In the genomic region with DNA sequence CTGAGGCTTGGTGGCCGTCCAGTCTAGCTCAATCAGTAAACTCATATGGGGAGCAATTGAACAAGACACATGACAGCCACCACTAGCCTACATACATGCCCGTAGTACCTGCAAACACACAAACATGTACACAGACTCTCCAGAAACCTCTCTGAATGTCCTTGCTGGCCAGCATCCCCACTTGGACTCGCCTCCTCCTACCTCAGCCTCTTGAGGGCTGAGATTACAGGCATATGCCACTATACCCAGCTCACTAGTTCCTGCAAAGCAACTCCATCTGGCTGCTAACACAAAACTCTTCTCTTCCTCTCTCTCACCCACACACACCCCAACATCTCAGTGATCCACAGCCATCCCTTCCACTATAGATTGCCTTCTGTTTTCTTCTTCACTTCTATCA, we compare ENCODE assay signal across 21 mouse cellular contexts. TPM values are rescaled to one million over a fixed set of nuclear protein-coding genes. Genes with fewer than 3 reads are reported as not detected.
DNase-seq lines count a peak whose midpoint lies in the region; ATAC-seq and TF ChIP-seq lines count a peak whose summit lies in the region.
"Had no signal": no experiment of that assay in that cellular context is flagged by ENCODE, and none has a peak within 500 bp of the region (broad histone marks: within the 10 kb centered on the region; RNA-seq: fewer than 3 reads in every experiment).

No protein-coding gene starts in this region.

- no peaks in the 10 kb centered on the region for H3K27me3 ChIP-seq in cerebellum, adult 2 months (ENCODE audit: control insufficient read depth, insufficient read depth, low read length)
- H3K27me3 ChIP-seq in spleen, adult 2 months (ENCODE audit: control insufficient read depth, insufficient read depth, low read length), result no peaks in the 10 kb centered on the region
- H3K27me3 ChIP-seq: midbrain, embryonic 12.5 days; neural tube, embryonic 15.5 days; Patski had no signal

- peak; percentile 23; the same call in 1 of the 2 replicates for ATAC-seq in megakaryocyte-erythroid progenitor cell, adult 5-6 weeks (replicated peaks; ENCODE audit: low FRiP score, low TSS enrichment, poor library complexity, severe bottlenecking)
- ATAC-seq: forebrain, postnatal 0 days; liver, postnatal 0 days; Patski had no signal

- peak overlapping the region; percentile 76 for H3K27ac ChIP-seq in cerebellum, adult 2 months (ENCODE audit: insufficient read depth, low read length)
- H3K27ac ChIP-seq in layer of hippocampus, adult 2 months, result peak overlapping the region; percentile 37
- peak overlapping the region; percentile 60 for H3K27ac ChIP-seq in spleen, adult 2 months (ENCODE audit: insufficient read depth, low read length)
- H3K27ac ChIP-seq: heart, embryonic 10.5 days; midbrain, embryonic 12.5 days; neural tube, embryonic 15.5 days had no signal

- H3K36me3 ChIP-seq in spleen, adult 2 months (ENCODE audit: control insufficient read depth, insufficient read depth, low read length), result peaks cover 6% of the 10 kb centered on the region

- TF ChIP-seq CTCF in cerebellum, adult 2 months (IDR thresholded peaks at IDR 0.05; ENCODE audit: borderline replicate concordance, insufficient read depth, low read depth, low read length), result no peak
- no peak for TF ChIP-seq CTCF in layer of hippocampus, adult 2 months (conservative IDR thresholded peaks at IDR 0.05)
- TF ChIP-seq CTCF in spleen, adult 2 months (IDR thresholded peaks at IDR 0.05; ENCODE audit: extremely low read depth, insufficient read depth, insufficient read length, insufficient replicate concordance), result no peak

- peaks cover 31% of the 10 kb centered on the region for H3K4me1 ChIP-seq in cerebellum, adult 2 months (ENCODE audit: control insufficient read depth, insufficient read depth, low read length)
- H3K4me1 ChIP-seq in spleen, adult 2 months (ENCODE audit: control insufficient read depth, insufficient read depth, insufficient read length), result peaks cover 45% of the 10 kb centered on the region

- no peak overlapping the region for H3K4me3 ChIP-seq in cerebellum, adult 2 months (replicated peaks; ENCODE audit: insufficient read depth, low read depth, low read length)
- H3K4me3 ChIP-seq in layer of hippocampus, adult 2 months, result no peak overlapping the region
- H3K4me3 ChIP-seq in spleen, adult 2 months (ENCODE audit: extremely low read depth, insufficient read depth, insufficient read length), result no peak overlapping the region
- H3K4me3 ChIP-seq: heart, embryonic 10.5 days; midbrain, embryonic 12.5 days; neural tube, embryonic 15.5 days had no signal

- DNase-seq in cerebellum, adult 2 months, result peak; percentile 48 to 55
- no peak for DNase-seq in cerebellum, adult 11 months
- peak in 1 of 2 experiments; percentile 41 for DNase-seq in layer of hippocampus, adult 2 months (ENCODE audit: low spot score in 2 of 2)
- DNase-seq in layer of hippocampus, postnatal 10 days (ENCODE audit: low spot score in 2 of 2), result no peak
- DNase-seq in spleen, adult 2 months (ENCODE audit: low read depth in 1 of 2, low spot score in 2 of 2), result no peak
- no peak for DNase-seq in spleen, postnatal 4 days (ENCODE audit: low spot score in 2 of 2)
- no peak for DNase-seq in liver
- DNase-seq: forebrain, postnatal 0 days; gastrocnemius, postnatal 10 days; heart, postnatal 36 days; kidney, adult 9 months; liver, postnatal 0 days; thymus, adult 18-20 months had no signal

- WGBS in cerebellum, adult 2 months, result 37% methylated on average over 3 of the region's 3 CpGs
- 83% methylated on average over 3 of the region's 3 CpGs for WGBS in spleen, adult 2 months

- no peak for TF ChIP-seq POLR2A in cerebellum, adult 2 months (IDR thresholded peaks at IDR 0.05; ENCODE audit: borderline replicate concordance, insufficient read depth, low read length)
- TF ChIP-seq POLR2A in spleen, adult 2 months (IDR thresholded peaks at IDR 0.05; ENCODE audit: low read depth, low read length), result no peak

RNA-seq across cellular contexts. Expression of a gene that starts 11.1 kb away (rescaled TPM):
- 59.6 and 65.2 TPM in 2 replicates for polyA plus RNA-seq in cerebellum, adult 2 months (2012; rRNA removed)
- 100 to 1,000 TPM; 128 to 134 TPM for total RNA-seq in layer of hippocampus, adult 2 months (2021)
- total RNA-seq in layer of hippocampus, postnatal 10 days (2021), result 10 to 100 TPM; 68.1 to 77.3 TPM
- polyA plus RNA-seq in spleen, adult 2 months (2012; rRNA removed), result 72.4 and 84.4 TPM in 2 replicates
- 98.1 and 127 TPM in 2 replicates for total RNA-seq in megakaryocyte-erythroid progenitor cell, adult 5-6 weeks (2014; fragmentation: Nextera tagmentation)
- total RNA-seq in megakaryocyte-erythroid progenitor cell, adult 5-6 weeks (2017), result 64.3 and 69.2 TPM in 2 replicates

RNA-seq across cellular contexts. Expression of a gene that starts 29.0 kb away (rescaled TPM):
- polyA plus RNA-seq in cerebellum, adult 2 months (2012; rRNA removed), result 8.5 and 11.3 TPM in 2 replicates
- total RNA-seq in layer of hippocampus, adult 2 months (2021), result 1 to 10 TPM; 9.8 to 10.0 TPM
- total RNA-seq in layer of hippocampus, postnatal 10 days (2021), result 1 to 10 TPM; 8.4 to 8.7 TPM
- polyA plus RNA-seq in spleen, adult 2 months (2012; rRNA removed), result 16.2 and 18.8 TPM in 2 replicates
- total RNA-seq in megakaryocyte-erythroid progenitor cell, adult 5-6 weeks (2014; fragmentation: Nextera tagmentation), result 17.9 and 25.4 TPM in 2 replicates
- 8.3 and 9.8 TPM in 2 replicates for total RNA-seq in megakaryocyte-erythroid progenitor cell, adult 5-6 weeks (2017)

RNA-seq across cellular contexts. Expression of a gene that starts 29.0 kb away (rescaled TPM):
- 19.2 and 23.2 TPM in 2 replicates for polyA plus RNA-seq in cerebellum, adult 2 months (2012; rRNA removed)
- 10 to 100 TPM; 12.7 to 13.3 TPM for total RNA-seq in layer of hippocampus, adult 2 months (2021)
- 10 to 100 TPM; 13.3 to 14.5 TPM for total RNA-seq in layer of hippocampus, postnatal 10 days (2021)
- 14.5 and 14.7 TPM in 2 replicates for polyA plus RNA-seq in spleen, adult 2 months (2012; rRNA removed)
- 14.9 and 22.2 TPM in 2 replicates for total RNA-seq in megakaryocyte-erythroid progenitor cell, adult 5-6 weeks (2014; fragmentation: Nextera tagmentation)
- total RNA-seq in megakaryocyte-erythroid progenitor cell, adult 5-6 weeks (2017), result 14.6 and 28.8 TPM in 2 replicates

RNA-seq across cellular contexts. Expression of a gene that starts 29.1 kb away (rescaled TPM):
- 0.33 and 0.49 TPM in 2 replicates for polyA plus RNA-seq in cerebellum, adult 2 months (2012; rRNA removed)
- total RNA-seq in layer of hippocampus, adult 2 months (2021), result under 1 TPM; 0.27 to 0.31 TPM
- total RNA-seq in layer of hippocampus, postnatal 10 days (2021), result under 1 TPM in 1 of 2 experiments, not detected in 1; 0.18 TPM
- polyA plus RNA-seq in spleen, adult 2 months (2012; rRNA removed), result 0.40 and 0.66 TPM in 2 replicates
- total RNA-seq in megakaryocyte-erythroid progenitor cell, adult 5-6 weeks (2014; fragmentation: Nextera tagmentation), result not detected in 2 replicates
- not detected in 2 replicates for total RNA-seq in megakaryocyte-erythroid progenitor cell, adult 5-6 weeks (2017)
- total RNA-seq: gastrocnemius, postnatal 10 days; heart, postnatal 36 days had no signal
- polyA plus RNA-seq: embryonic facial prominence, embryonic 11.5 days; heart, embryonic 10.5 days; liver, postnatal 0 days; midbrain, embryonic 12.5 days; neural tube, embryonic 15.5 days had no signal

RNA-seq across cellular contexts. Expression of a gene that starts 41.1 kb away (rescaled TPM):
- polyA plus RNA-seq in cerebellum, adult 2 months (2012; rRNA removed), result not detected in 2 replicates
- not detected for total RNA-seq in layer of hippocampus, adult 2 months (2021)
- total RNA-seq in layer of hippocampus, postnatal 10 days (2021), result not detected
- not detected in 2 replicates for polyA plus RNA-seq in spleen, adult 2 months (2012; rRNA removed)
- total RNA-seq in megakaryocyte-erythroid progenitor cell, adult 5-6 weeks (2014; fragmentation: Nextera tagmentation), result not detected in 2 replicates
- not detected in 2 replicates for total RNA-seq in megakaryocyte-erythroid progenitor cell, adult 5-6 weeks (2017)
- total RNA-seq: forebrain, postnatal 0 days; gastrocnemius, postnatal 10 days; heart, postnatal 36 days had no signal
- polyA plus RNA-seq: embryonic facial prominence, embryonic 11.5 days; forebrain, postnatal 0 days; heart, embryonic 10.5 days; inflammation-experienced regulatory T-cells, adult 6 months; limb, embryonic 14.5 days; liver, postnatal 0 days; midbrain, embryonic 12.5 days; neural tube, embryonic 15.5 days; Patski had no signal

Comparison
In these comparisons a context has a peak if more than half of its experiments do, and no peak if none do; other contexts are left out.
1. DNase-seq: peak in cerebellum, adult 2 months (2 of 2); none in cerebellum, adult 11 months (single experiment), layer of hippocampus, postnatal 10 days (0 of 2), spleen, adult 2 months (0 of 2), spleen, postnatal 4 days (0 of 2) and liver (single experiment).
2. Peak in every context shown above with its lines, with median percentiles within 50 percentile points of each other: H3K27ac ChIP-seq.